Mouse (Mus musculus): ENCODE results near the gene Nat9. TPM values are rescaled to one million over a fixed set of nuclear protein-coding genes. Genes with fewer than 3 reads are reported as not detected.
A peak's percentile ranks its signal among the peaks of the same experiment; 100 is the strongest.

Gene Nat9
- polyA plus RNA-seq, 1 experiment from 2014 or later = 24.2 TPM

- Histone ChIP-seq H3K9ac (replicated peaks; ENCODE audit: low read depth, low read length) (no peak overlapping the region), H3K4me1 (replicated peaks; ENCODE audit: control insufficient read depth, insufficient read depth, low read length) (peaks cover 11% of the 10 kb centered on the region), H3K27me3 (replicated peaks; ENCODE audit: control insufficient read depth, insufficient read depth, low read length) (peaks cover 3% of the 10 kb centered on the region; the same call in 1 of the 2 replicates), H3K9me3 (ENCODE audit: control insufficient read depth, low read length) (no peaks in the 10 kb centered on the region), H3K4me3 (replicated peaks; ENCODE audit: low read length) (no peak overlapping the region), H3K27ac (ENCODE audit: low read length) (no peak overlapping the region), H3K4me2 (ENCODE audit: low read length) (no peak overlapping the region), H3K36me3 (ENCODE audit: control insufficient read depth, insufficient read depth) (no peaks in the 10 kb centered on the region)
- 80% methylated on average over 9 of the region's 9 CpGs for WGBS
- ATAC-seq = no peak
Measured at GRCm38 (mm10) chr11:115153088-115153487, 34.6 kb downstream of the Nat9 start.

GRCm38 (mm10) chr11:115151755-115152429 is 35.8 kb downstream of the Nat9 start:
- H3K9ac ChIP-seq (replicated peaks; ENCODE audit: low read depth, low read length) = 0 out of 2 replicates have a peak overlapping the region, but pooled peaks have one; percentile 22
- H3K27me3 ChIP-seq (replicated peaks; ENCODE audit: control insufficient read depth, insufficient read depth, low read length) = peaks cover 3% of the 10 kb centered on the region; the same call in 1 of the 2 replicates
- no peak overlapping the region for H3K27ac ChIP-seq (ENCODE audit: low read length)
- peak overlapping the region; percentile 48 for H3K4me2 ChIP-seq (ENCODE audit: low read length)
- WGBS = 4% methylated on average over 15 of the region's 15 CpGs
- no peaks in the 10 kb centered on the region for H3K9me3 ChIP-seq (ENCODE audit: control insufficient read depth, low read length)
- H3K36me3 ChIP-seq (ENCODE audit: control insufficient read depth, insufficient read depth) = no peaks in the 10 kb centered on the region
- H3K4me1 ChIP-seq (replicated peaks; ENCODE audit: control insufficient read depth, insufficient read depth, low read length) = peaks cover 11% of the 10 kb centered on the region
- peak; percentile 86 for ATAC-seq
- H3K4me3 ChIP-seq (replicated peaks; ENCODE audit: low read length) = peak overlapping the region; percentile 31

- ATAC-seq = no peak
- Histone ChIP-seq H3K27ac (ENCODE audit: low read length) (no peak overlapping the region), H3K36me3 (ENCODE audit: control insufficient read depth, insufficient read depth) (no peaks in the 10 kb centered on the region), H3K9me3 (ENCODE audit: control insufficient read depth, low read length) (no peaks in the 10 kb centered on the region), H3K4me1 (replicated peaks; ENCODE audit: control insufficient read depth, insufficient read depth, low read length) (peaks cover 11% of the 10 kb centered on the region), H3K4me3 (replicated peaks; ENCODE audit: low read length) (no peak overlapping the region), H3K4me2 (ENCODE audit: low read length) (no peak overlapping the region), H3K9ac (replicated peaks; ENCODE audit: low read depth, low read length) (no peak overlapping the region), H3K27me3 (replicated peaks; ENCODE audit: control insufficient read depth, insufficient read depth, low read length) (peaks cover 1% of the 10 kb centered on the region; the same call in 1 of the 2 replicates)
- WGBS = 86% methylated on average over 6 of the region's 6 CpGs
Measured at GRCm38 (mm10) chr11:115150741-115151254, 36.9 kb downstream of the Nat9 start.

GRCm38 (mm10) chr11:115147813-115148212 is 39.8 kb downstream of the Nat9 start:
- Histone ChIP-seq H3K9ac (replicated peaks; ENCODE audit: low read depth, low read length) (no peak overlapping the region), H3K36me3 (ENCODE audit: control insufficient read depth, insufficient read depth) (no peaks in the 10 kb centered on the region), H3K4me2 (ENCODE audit: low read length) (no peak overlapping the region), H3K4me1 (replicated peaks; ENCODE audit: control insufficient read depth, insufficient read depth, low read length) (peaks cover 6% of the 10 kb centered on the region; the same call in 1 of the 2 replicates), H3K27me3 (replicated peaks; ENCODE audit: control insufficient read depth, insufficient read depth, low read length) (no peaks in the 10 kb centered on the region; the same call in 1 of the 2 replicates), H3K9me3 (ENCODE audit: control insufficient read depth, low read length) (no peaks in the 10 kb centered on the region), H3K27ac (ENCODE audit: low read length) (no peak overlapping the region), H3K4me3 (replicated peaks; ENCODE audit: low read length) (no peak overlapping the region)
- 82% methylated on average over 4 of the region's 4 CpGs for WGBS
- no peak for ATAC-seq

DNA sequence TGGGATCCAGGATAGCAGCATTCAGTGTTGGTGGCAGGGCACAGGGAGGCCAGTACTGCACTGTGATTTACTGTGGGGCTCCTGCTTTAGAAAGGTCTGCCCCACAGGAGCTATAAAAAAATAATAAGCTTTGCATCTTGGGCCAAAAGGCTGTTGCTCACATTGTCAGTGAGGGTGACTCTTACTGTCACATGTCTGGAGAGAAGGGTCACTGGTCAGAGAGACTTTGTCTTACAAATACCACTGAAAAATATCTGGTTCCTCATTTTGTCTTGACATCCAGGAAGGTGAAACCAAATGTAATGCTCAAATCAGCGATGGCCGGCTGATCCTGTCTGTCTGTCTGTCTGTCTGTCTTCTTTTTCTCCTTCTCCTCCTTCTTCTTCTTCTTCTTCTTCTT is 45.7 kb downstream of the Nat9 start:
- ATAC-seq = no peak

GRCm38 (mm10) chr11:115138597-115139262 is 48.9 kb downstream of the Nat9 start:
- Histone ChIP-seq H3K36me3 (ENCODE audit: control insufficient read depth, insufficient read depth) (no peaks in the 10 kb centered on the region), H3K9me3 (ENCODE audit: control insufficient read depth, low read length) (no peaks in the 10 kb centered on the region), H3K27me3 (replicated peaks; ENCODE audit: control insufficient read depth, insufficient read depth, low read length) (no peaks in the 10 kb centered on the region), H3K27ac (ENCODE audit: low read length) (no peak overlapping the region), H3K4me1 (replicated peaks; ENCODE audit: control insufficient read depth, insufficient read depth, low read length) (no peaks in the 10 kb centered on the region), H3K4me2 (ENCODE audit: low read length) (no peak overlapping the region), H3K9ac (replicated peaks; ENCODE audit: low read depth, low read length) (no peak overlapping the region), H3K4me3 (replicated peaks; ENCODE audit: low read length) (no peak overlapping the region)
- no peak for ATAC-seq
- 83% methylated on average over 5 of the region's 5 CpGs for WGBS

More for the DNA sequence above, 45.7 kb downstream of the Nat9 start:
- Histone ChIP-seq H3K4me1 (replicated peaks; ENCODE audit: control insufficient read depth, insufficient read depth, low read length) (no peaks in the 10 kb centered on the region), H3K36me3 (ENCODE audit: control insufficient read depth, insufficient read depth) (no peaks in the 10 kb centered on the region), H3K9me3 (ENCODE audit: control insufficient read depth, low read length) (no peaks in the 10 kb centered on the region), H3K27ac (ENCODE audit: low read length) (no peak overlapping the region), H3K4me3 (replicated peaks; ENCODE audit: low read length) (no peak overlapping the region), H3K4me2 (ENCODE audit: low read length) (no peak overlapping the region), H3K27me3 (replicated peaks; ENCODE audit: control insufficient read depth, insufficient read depth, low read length) (no peaks in the 10 kb centered on the region), H3K9ac (replicated peaks; ENCODE audit: low read depth, low read length) (no peak overlapping the region)
- WGBS = 85% methylated on average over 2 of the region's 2 CpGs

DNA sequence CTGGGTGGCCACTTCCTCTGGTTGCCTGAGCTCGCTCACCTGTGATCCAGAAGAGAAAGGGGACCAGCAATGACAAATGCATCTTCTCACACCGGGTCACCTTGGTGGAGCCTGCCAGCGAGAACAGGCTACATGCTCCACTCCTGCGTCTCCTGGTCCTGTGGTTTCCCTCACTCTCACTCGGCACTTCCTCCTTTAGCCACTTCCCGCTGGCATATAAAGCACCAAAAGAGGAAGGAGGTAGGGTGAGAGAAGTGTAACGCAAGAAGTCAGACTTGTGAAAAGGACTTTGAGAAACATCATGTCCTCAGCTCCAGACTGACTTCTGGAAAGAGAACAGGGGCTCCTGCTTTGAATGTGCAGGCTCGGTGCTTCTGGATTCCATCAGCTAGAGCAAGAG is 53.9 kb downstream of the Nat9 start, which contains the start of gene Cd300lf:
Gene Cd300lf (minus strand): TSS at position 193 of the 400 bp plus-strand sequence.
- H3K27me3 ChIP-seq (replicated peaks; ENCODE audit: control insufficient read depth, insufficient read depth, low read length) = no peaks in the 10 kb centered on the region
- 85% methylated on average over 8 of the region's 8 CpGs for WGBS
- no peak within 1 kb of the TSS for H3K4me3 ChIP-seq (replicated peaks; ENCODE audit: low read length)
- H3K4me1 ChIP-seq (replicated peaks; ENCODE audit: control insufficient read depth, insufficient read depth, low read length) = no peaks in the 10 kb centered on the region
- no peak within 1 kb of the TSS for H3K9ac ChIP-seq (replicated peaks; ENCODE audit: low read depth, low read length)
- no peak within 1 kb of the TSS for H3K27ac ChIP-seq (ENCODE audit: low read length)
- no peak within 1 kb of the TSS for H3K4me2 ChIP-seq (ENCODE audit: low read length)
- no peaks in the 10 kb centered on the region for H3K9me3 ChIP-seq (ENCODE audit: control insufficient read depth, low read length)
- no peaks in the 10 kb centered on the region for H3K36me3 ChIP-seq (ENCODE audit: control insufficient read depth, insufficient read depth)
- ATAC-seq = no peak

Other genes starting within 250 kb of the Nat9 start
- not detected in 2 replicates for gene Cd300c, start 218.7 kb downstream of the Nat9 start, polyA plus RNA-seq (2015; fragmentation: Nextera tagmentation; extraction: Ambion mirVana)
- gene Cd300ld, start 197.9 kb downstream of the Nat9 start, polyA plus RNA-seq (2015; fragmentation: Nextera tagmentation; extraction: Ambion mirVana) = not detected in 2 replicates
- 0.61 and 1.4 TPM in 2 replicates for gene Cd300c2, start 186.0 kb downstream of the Nat9 start, polyA plus RNA-seq (2015; fragmentation: Nextera tagmentation; extraction: Ambion mirVana)
- gene Cd300ld2, start 171.7 kb downstream of the Nat9 start, polyA plus RNA-seq (2015; fragmentation: Nextera tagmentation; extraction: Ambion mirVana) = not detected in 2 replicates
- not detected in 2 replicates for gene Cd300ld4, start 160.8 kb downstream of the Nat9 start, polyA plus RNA-seq (2015; fragmentation: Nextera tagmentation; extraction: Ambion mirVana)
- not detected in 2 replicates for gene Cd300ld5, start 150.1 kb downstream of the Nat9 start, polyA plus RNA-seq (2015; fragmentation: Nextera tagmentation; extraction: Ambion mirVana)
- not detected in 2 replicates for gene Cd300ld3, start 139.4 kb downstream of the Nat9 start, polyA plus RNA-seq (2015; fragmentation: Nextera tagmentation; extraction: Ambion mirVana)
- gene Cd300e, start 125.7 kb downstream of the Nat9 start, polyA plus RNA-seq (2015; fragmentation: Nextera tagmentation; extraction: Ambion mirVana) = not detected in 2 replicates
- gene Rab37, start 96.4 kb downstream of the Nat9 start, polyA plus RNA-seq (2015; fragmentation: Nextera tagmentation; extraction: Ambion mirVana) = 0.85 and 1.1 TPM in 2 replicates
- 0.27 TPM in 1 of 2 replicates, not detected in the other for gene Cd300lf, start 53.9 kb downstream of the Nat9 start, polyA plus RNA-seq (2015; fragmentation: Nextera tagmentation; extraction: Ambion mirVana)
- gene Slc9a3r1, start 24.5 kb downstream of the Nat9 start, polyA plus RNA-seq (2015; fragmentation: Nextera tagmentation; extraction: Ambion mirVana) = 49.9 and 57.3 TPM in 2 replicates
- gene Tmem104, start 372 bp downstream of the Nat9 start, polyA plus RNA-seq (2015; fragmentation: Nextera tagmentation; extraction: Ambion mirVana) = 11.0 and 11.2 TPM in 2 replicates
- 0.29 and 0.37 TPM in 2 replicates for gene Grin2c, start 79.4 kb upstream of the Nat9 start, polyA plus RNA-seq (2015; fragmentation: Nextera tagmentation; extraction: Ambion mirVana)
- gene Fdxr, start 89.2 kb upstream of the Nat9 start, polyA plus RNA-seq (2015; fragmentation: Nextera tagmentation; extraction: Ambion mirVana) = 23.2 and 26.9 TPM in 2 replicates
- 0.27 and 0.76 TPM in 2 replicates for gene Fads6, start 109.8 kb upstream of the Nat9 start, polyA plus RNA-seq (2015; fragmentation: Nextera tagmentation; extraction: Ambion mirVana)
- 0.24 TPM in 1 of 2 replicates, not detected in the other for gene Otop2, start 119.3 kb upstream of the Nat9 start, polyA plus RNA-seq (2015; fragmentation: Nextera tagmentation; extraction: Ambion mirVana)
- 0.10 TPM in 2 replicates for gene Ush1g, start 134.2 kb upstream of the Nat9 start, polyA plus RNA-seq (2015; fragmentation: Nextera tagmentation; extraction: Ambion mirVana)
- 0.37 TPM in 1 of 2 replicates, not detected in the other for gene Otop3, start 146.9 kb upstream of the Nat9 start, polyA plus RNA-seq (2015; fragmentation: Nextera tagmentation; extraction: Ambion mirVana)
- 46.6 and 58.2 TPM in 2 replicates for gene Hid1, start 179.9 kb upstream of the Nat9 start, polyA plus RNA-seq (2015; fragmentation: Nextera tagmentation; extraction: Ambion mirVana)
- 16.8 and 18.3 TPM in 2 replicates for gene Cdr2l, start 194.1 kb upstream of the Nat9 start, polyA plus RNA-seq (2015; fragmentation: Nextera tagmentation; extraction: Ambion mirVana)
- 158 and 176 TPM in 2 replicates for gene Mrpl58, start 215.9 kb upstream of the Nat9 start, polyA plus RNA-seq (2015; fragmentation: Nextera tagmentation; extraction: Ambion mirVana)
- gene Atp5h, start 232.1 kb upstream of the Nat9 start, polyA plus RNA-seq (2015; fragmentation: Nextera tagmentation; extraction: Ambion mirVana) = 641 and 688 TPM in 2 replicates
- gene Kctd2, start 232.3 kb upstream of the Nat9 start, polyA plus RNA-seq (2015; fragmentation: Nextera tagmentation; extraction: Ambion mirVana) = 18.9 and 20.2 TPM in 2 replicates